Mouse (Mus musculus): ENCODE measurements at regions not wholly inside any gene's neighbourhood (a gene's known extent, or its start where the extent isn't known, plus 50 kb on each side); places are given as distances from the start of the nearest gene placed in this dataset.

- WGBS, result 90% methylated on average over 2 of the region's 2 CpGs
- no peak overlapping the region for H3K9ac ChIP-seq (ENCODE audit: low read depth, low read length)
These were observed 61.7 kb upstream of the Mboat1 start for GRCm38 (mm10) chr13:30074517-30075064.

GRCm38 (mm10) chr13:30074069-30074468 is 62.2 kb upstream of the Mboat1 start:
- DNase-seq, result no peak
- Histone ChIP-seq H3K36me3 (ENCODE audit: control insufficient read depth, insufficient read depth, low read length) (no peaks in the 10 kb centered on the region), H3K4me1 (ENCODE audit: control insufficient read depth, insufficient read depth, low read length) (no peaks in the 10 kb centered on the region), H3K9ac (ENCODE audit: low read depth, low read length) (no peak overlapping the region), H3K4me3 (no peak overlapping the region), H3K27me3 (ENCODE audit: control insufficient read depth, insufficient read depth, low read length) (no peaks in the 10 kb centered on the region), H3K27ac (no peak overlapping the region), H3K79me2 (replicated peaks; ENCODE audit: control insufficient read depth, insufficient read depth, low read length) (no peaks in the 10 kb centered on the region)
- WGBS, result 74% methylated on average over 3 of the region's 3 CpGs
- no peak for TF ChIP-seq CTCF (IDR thresholded peaks at IDR 0.05)
- no peak for TF ChIP-seq EP300 (IDR thresholded peaks at IDR 0.05; ENCODE audit: insufficient read depth, low read depth, low read length)
- no peak for TF ChIP-seq POLR2A (IDR thresholded peaks at IDR 0.05; ENCODE audit: insufficient read depth, low read depth, low read length)
- intact Hi-C loops (cut with DNase I), result no loop called here

More at GRCm38 (mm10) chr13:30074517-30075064, 61.7 kb upstream of the Mboat1 start:
- H3K27me3 ChIP-seq (ENCODE audit: control insufficient read depth, insufficient read depth, low read length), result no peaks in the 10 kb centered on the region
- H3K4me3 ChIP-seq, result no peak overlapping the region
- no peaks in the 10 kb centered on the region for H3K79me2 ChIP-seq (replicated peaks; ENCODE audit: control insufficient read depth, insufficient read depth, low read length)
- H3K36me3 ChIP-seq (ENCODE audit: control insufficient read depth, insufficient read depth, low read length), result no peaks in the 10 kb centered on the region
- H3K4me1 ChIP-seq (ENCODE audit: control insufficient read depth, insufficient read depth, low read length), result no peaks in the 10 kb centered on the region
- no peak for DNase-seq
- no peak for TF ChIP-seq EP300 (IDR thresholded peaks at IDR 0.05; ENCODE audit: insufficient read depth, low read depth, low read length)
- no peak for TF ChIP-seq CTCF (IDR thresholded peaks at IDR 0.05)
- no peak for TF ChIP-seq POLR2A (IDR thresholded peaks at IDR 0.05; ENCODE audit: insufficient read depth, low read depth, low read length)
- H3K27ac ChIP-seq, result no peak overlapping the region
- intact Hi-C loops (cut with DNase I), result no loop called here

- H3K27ac ChIP-seq, result no peak overlapping the region
- DNase-seq, result no peak
- H3K36me3 ChIP-seq (ENCODE audit: control insufficient read depth, insufficient read depth, low read length), result no peaks in the 10 kb centered on the region
- H3K27me3 ChIP-seq (ENCODE audit: control insufficient read depth, insufficient read depth, low read length), result no peaks in the 10 kb centered on the region
- TF ChIP-seq CTCF (IDR thresholded peaks at IDR 0.05) (no peak), POLR2A (IDR thresholded peaks at IDR 0.05; ENCODE audit: insufficient read depth, low read depth, low read length) (no peak), EP300 (IDR thresholded peaks at IDR 0.05; ENCODE audit: insufficient read depth, low read depth, low read length) (no peak)
- 69% methylated on average over 2 of the region's 2 CpGs for WGBS
- H3K79me2 ChIP-seq (replicated peaks; ENCODE audit: control insufficient read depth, insufficient read depth, low read length), result no peaks in the 10 kb centered on the region
- H3K9ac ChIP-seq (ENCODE audit: low read depth, low read length), result no peak overlapping the region
- no peak overlapping the region for H3K4me3 ChIP-seq
- no peaks in the 10 kb centered on the region for H3K4me1 ChIP-seq (ENCODE audit: control insufficient read depth, insufficient read depth, low read length)
- intact Hi-C loops (cut with DNase I), result no loop called here
These were observed 66.9 kb upstream of the Mboat1 start for GRCm38 (mm10) chr13:30069397-30069796.

GRCm38 (mm10) chr13:30067581-30068375 is 68.5 kb upstream of the Mboat1 start:
- intact Hi-C loops (cut with DNase I), result no loop called here
- Histone ChIP-seq H3K4me1 (ENCODE audit: control insufficient read depth, insufficient read depth, low read length) (no peaks in the 10 kb centered on the region), H3K36me3 (ENCODE audit: control insufficient read depth, insufficient read depth, low read length) (no peaks in the 10 kb centered on the region), H3K4me3 (no peak overlapping the region), H3K9ac (ENCODE audit: low read depth, low read length) (no peak overlapping the region), H3K79me2 (replicated peaks; ENCODE audit: control insufficient read depth, insufficient read depth, low read length) (no peaks in the 10 kb centered on the region), H3K27me3 (ENCODE audit: control insufficient read depth, insufficient read depth, low read length) (no peaks in the 10 kb centered on the region), H3K27ac (no peak overlapping the region)
- TF ChIP-seq POLR2A (IDR thresholded peaks at IDR 0.05; ENCODE audit: insufficient read depth, low read depth, low read length) (no peak), CTCF (IDR thresholded peaks at IDR 0.05) (no peak), EP300 (IDR thresholded peaks at IDR 0.05; ENCODE audit: insufficient read depth, low read depth, low read length) (no peak)
- DNase-seq, result no peak
- WGBS, result 68% methylated on average over 6 of the region's 6 CpGs

GRCm38 (mm10) chr13:30065520-30065919 is 70.8 kb upstream of the Mboat1 start:
- Histone ChIP-seq H3K4me3 (no peak overlapping the region), H3K4me1 (ENCODE audit: control insufficient read depth, insufficient read depth, low read length) (no peaks in the 10 kb centered on the region), H3K79me2 (replicated peaks; ENCODE audit: control insufficient read depth, insufficient read depth, low read length) (no peaks in the 10 kb centered on the region), H3K9ac (ENCODE audit: low read depth, low read length) (no peak overlapping the region), H3K27ac (no peak overlapping the region), H3K27me3 (ENCODE audit: control insufficient read depth, insufficient read depth, low read length) (no peaks in the 10 kb centered on the region), H3K36me3 (ENCODE audit: control insufficient read depth, insufficient read depth, low read length) (no peaks in the 10 kb centered on the region)
- TF ChIP-seq POLR2A (IDR thresholded peaks at IDR 0.05; ENCODE audit: insufficient read depth, low read depth, low read length) (no peak), EP300 (IDR thresholded peaks at IDR 0.05; ENCODE audit: insufficient read depth, low read depth, low read length) (no peak), CTCF (IDR thresholded peaks at IDR 0.05) (no peak)
- WGBS, result 66% methylated on average over 8 of the region's 8 CpGs
- no peak for DNase-seq
- intact Hi-C loops (cut with DNase I), result no loop called here

GRCm38 (mm10) chr13:30063741-30064140 is 72.5 kb upstream of the Mboat1 start:
- Histone ChIP-seq H3K9ac (ENCODE audit: low read depth, low read length) (no peak overlapping the region), H3K27me3 (ENCODE audit: control insufficient read depth, insufficient read depth, low read length) (no peaks in the 10 kb centered on the region), H3K36me3 (ENCODE audit: control insufficient read depth, insufficient read depth, low read length) (no peaks in the 10 kb centered on the region), H3K4me3 (no peak overlapping the region), H3K79me2 (replicated peaks; ENCODE audit: control insufficient read depth, insufficient read depth, low read length) (no peaks in the 10 kb centered on the region), H3K27ac (no peak overlapping the region), H3K4me1 (ENCODE audit: control insufficient read depth, insufficient read depth, low read length) (no peaks in the 10 kb centered on the region)
- 71% methylated on average over 3 of the region's 3 CpGs for WGBS
- TF ChIP-seq EP300 (IDR thresholded peaks at IDR 0.05; ENCODE audit: insufficient read depth, low read depth, low read length), result no peak
- TF ChIP-seq POLR2A (IDR thresholded peaks at IDR 0.05; ENCODE audit: insufficient read depth, low read depth, low read length), result no peak
- TF ChIP-seq CTCF (IDR thresholded peaks at IDR 0.05), result no peak
- intact Hi-C loops (cut with DNase I), result no loop called here
- no peak for DNase-seq
